Mouse (Mus musculus): ENCODE results near the gene Tbc1d17.
"Not testable (repeated sequence)": the region's sequence is repeated elsewhere in the genome, so short reads cannot be mapped to it uniquely, and the experiment has no call there.

Gene Tbc1d17

DNA sequence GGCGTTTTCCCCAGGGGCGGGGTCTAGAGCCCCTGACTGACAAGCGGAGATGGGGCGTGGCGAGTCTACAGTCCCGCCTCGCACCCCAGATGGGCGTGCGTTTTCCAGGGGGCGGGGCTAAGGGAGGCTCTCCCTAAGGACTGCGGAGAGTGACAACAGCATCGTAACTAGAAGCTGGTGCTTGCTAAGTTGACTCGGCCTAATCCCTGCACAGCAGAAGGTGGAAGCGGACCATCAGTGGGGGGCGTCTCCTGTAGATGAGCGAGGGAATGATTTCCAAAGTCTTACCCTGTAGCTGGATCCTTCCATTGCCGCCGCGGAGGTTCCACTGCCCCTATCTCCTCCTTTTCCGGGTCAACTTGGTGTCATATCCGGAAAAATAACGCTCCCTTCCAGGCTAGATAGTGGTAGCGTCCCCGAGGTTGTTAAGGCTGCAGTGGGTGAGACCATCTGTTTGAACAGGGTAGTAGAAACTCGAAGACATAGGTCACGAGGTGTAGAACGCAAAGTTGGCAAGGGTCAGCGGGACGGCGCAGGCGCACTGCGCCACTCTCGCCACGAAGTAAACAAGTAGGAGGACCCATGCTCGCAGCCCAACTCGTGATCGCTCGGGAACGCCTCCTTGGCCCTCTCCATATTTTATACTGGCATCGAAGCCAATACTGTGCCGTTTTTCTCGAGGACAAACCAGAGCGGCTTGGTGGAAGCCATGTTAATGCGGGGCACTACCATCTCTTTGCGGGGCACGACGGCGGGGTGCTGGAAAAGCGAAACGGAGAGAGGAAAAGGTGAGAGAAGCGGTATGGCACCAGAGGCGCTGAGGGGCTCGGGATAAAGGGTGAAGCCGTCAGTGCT lies at the start of gene Tbc1d17, which contains the start of gene Akt1s1:
Gene Tbc1d17 (minus strand): TSS at position 519 of the 855 bp plus-strand sequence.
Gene Akt1s1 (plus strand): TSS at position 431 of the 855 bp plus-strand sequence.
- peak; percentile 95 to 99 for DNase-seq (ENCODE audit: low spot score in 2 of 2)

DNA sequence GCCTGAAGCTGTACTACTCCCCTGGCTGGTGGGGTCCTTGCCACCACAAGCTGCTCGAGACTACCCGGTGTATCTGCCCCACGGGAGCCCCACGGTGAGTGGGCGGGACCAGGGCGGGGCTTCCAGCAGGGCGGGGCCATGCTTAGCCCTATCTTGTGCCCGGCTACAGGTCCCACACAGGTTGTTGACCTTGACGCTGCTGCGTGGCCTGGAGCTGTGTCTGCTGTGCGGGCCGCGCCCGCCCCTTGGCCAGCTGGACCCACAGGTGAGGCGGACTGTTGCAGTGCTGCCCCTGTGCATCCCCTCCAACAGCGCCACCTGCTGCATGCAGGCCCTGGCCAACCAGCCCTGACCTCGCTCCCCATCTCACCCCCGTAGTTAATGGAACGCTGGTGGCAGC lies 49.7 kb upstream of the Tbc1d17 start:
- no peak for DNase-seq (ENCODE audit: low spot score in 2 of 2)

- no peak for DNase-seq (ENCODE audit: low spot score in 2 of 2)
Measured at GRCm38 (mm10) chr7:44896499-44896898, 47.6 kb upstream of the Tbc1d17 start.

- DNase-seq (ENCODE audit: low spot score in 2 of 2), result peak; percentile 70 to 89
Measured at GRCm38 (mm10) chr7:44895593-44896434, 46.9 kb upstream of the Tbc1d17 start, which contains the start of gene Fuz. Gene Fuz, plus strand, starts transcription at chr7:44896079.

- no peak for DNase-seq (ENCODE audit: low spot score in 2 of 2)
Measured at GRCm38 (mm10) chr7:44895206-44895592, 46.3 kb upstream of the Tbc1d17 start.

DNA sequence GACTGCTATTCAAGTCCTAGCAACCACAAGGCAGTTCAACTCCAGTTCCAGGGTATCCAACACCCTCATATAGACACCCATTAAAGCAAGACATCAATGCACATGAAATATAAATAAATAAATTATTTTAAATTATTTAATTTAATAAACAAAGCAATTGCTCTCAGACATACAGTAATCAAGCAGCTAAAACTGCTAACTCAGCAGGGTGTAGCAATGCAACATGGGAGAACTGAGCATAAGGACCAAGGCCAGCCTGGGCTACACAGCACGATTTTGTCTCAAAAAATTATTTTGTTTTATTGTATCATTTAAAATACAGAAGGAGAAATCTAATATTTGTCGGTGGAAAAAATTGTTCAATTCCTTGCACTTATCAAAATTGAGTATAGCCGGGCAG lies 45.3 kb upstream of the Tbc1d17 start:
- DNase-seq (ENCODE audit: low spot score in 2 of 2), result no peak

GRCm38 (mm10) chr7:44893197-44893596 lies 44.3 kb upstream of the Tbc1d17 start:
- no peak for DNase-seq (ENCODE audit: low spot score in 2 of 2)

DNA sequence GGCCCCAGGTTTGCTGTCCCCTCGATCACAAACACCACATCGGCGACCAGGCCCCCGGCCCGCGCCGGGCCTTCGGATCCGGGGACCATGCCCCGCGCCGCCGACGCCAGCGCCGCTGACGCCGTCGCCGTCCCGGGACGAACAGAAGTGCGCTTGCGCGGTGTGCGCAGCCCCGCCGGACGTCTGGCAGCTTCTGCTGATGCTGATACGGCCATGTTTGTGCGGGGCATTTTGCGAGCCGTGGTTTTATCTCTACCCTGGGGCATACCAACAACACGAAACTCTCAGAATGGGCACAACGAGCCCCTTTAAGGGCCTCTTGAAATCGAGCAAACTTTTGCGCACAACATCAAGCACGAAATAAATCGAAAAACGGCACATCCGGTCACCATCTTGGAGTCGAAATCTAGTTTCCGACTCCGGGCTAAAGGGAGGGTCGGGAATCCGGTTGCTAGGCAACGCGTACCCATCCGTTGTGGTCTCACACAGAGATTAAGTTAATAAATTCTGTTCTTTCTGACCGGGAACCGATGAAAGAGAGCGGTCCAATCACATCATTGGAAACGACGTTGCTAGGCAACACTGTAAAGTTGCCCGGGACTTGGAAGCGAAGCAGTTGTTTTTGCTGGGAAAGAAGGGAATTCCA lies 43.5 kb upstream of the Tbc1d17 start, which contains the start of gene Med25:
Gene Med25 (minus strand): TSS at position 437 of the 646 bp plus-strand sequence.
- DNase-seq (ENCODE audit: low spot score in 2 of 2), result peak; percentile 72 to 87

DNA sequence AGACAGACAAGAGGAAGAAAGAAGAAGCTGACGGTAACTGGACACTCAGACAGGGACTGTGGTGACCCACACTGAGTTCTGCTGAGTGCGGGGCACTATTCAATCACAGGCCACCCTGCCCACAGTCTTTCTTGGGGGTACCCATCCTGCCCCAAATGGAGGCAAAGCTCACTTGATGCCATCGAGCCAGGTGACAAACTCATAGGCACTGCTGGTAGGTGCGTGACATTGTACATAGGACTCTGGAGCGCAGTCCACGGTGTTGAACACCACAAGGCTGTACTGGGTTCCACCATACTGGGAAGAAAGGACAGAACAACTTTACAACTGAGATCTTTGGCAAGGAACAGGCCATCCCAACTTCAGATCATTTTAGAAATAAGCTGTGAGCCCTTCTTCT lies 42.7 kb upstream of the Tbc1d17 start:
- no peak for DNase-seq (ENCODE audit: low spot score in 2 of 2)

DNA sequence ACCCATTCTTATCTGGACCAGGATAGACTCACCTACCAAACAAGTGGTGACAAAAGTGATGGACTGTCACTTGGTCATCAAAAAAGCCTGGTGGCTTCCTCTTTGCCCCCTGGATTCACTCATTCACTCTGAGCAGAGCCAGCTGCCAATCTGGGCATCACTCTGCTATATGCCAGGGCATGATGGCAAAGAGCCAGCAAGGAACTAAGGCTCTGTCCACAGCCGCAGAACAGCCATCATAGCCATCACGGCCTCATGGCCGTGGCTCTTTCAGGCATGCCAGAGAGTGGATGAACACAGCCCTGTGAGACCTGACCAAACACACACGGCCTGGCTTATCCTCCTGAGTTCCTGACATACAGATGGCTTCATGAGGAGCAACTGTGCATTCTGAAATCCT lies 41.9 kb upstream of the Tbc1d17 start:
- peak in 1 of 2 experiments; percentile 52 for DNase-seq (ENCODE audit: low spot score in 2 of 2)

- DNase-seq (ENCODE audit: low spot score in 2 of 2), result no peak
Measured at GRCm38 (mm10) chr7:44890180-44890579, 41.3 kb upstream of the Tbc1d17 start.

DNA sequence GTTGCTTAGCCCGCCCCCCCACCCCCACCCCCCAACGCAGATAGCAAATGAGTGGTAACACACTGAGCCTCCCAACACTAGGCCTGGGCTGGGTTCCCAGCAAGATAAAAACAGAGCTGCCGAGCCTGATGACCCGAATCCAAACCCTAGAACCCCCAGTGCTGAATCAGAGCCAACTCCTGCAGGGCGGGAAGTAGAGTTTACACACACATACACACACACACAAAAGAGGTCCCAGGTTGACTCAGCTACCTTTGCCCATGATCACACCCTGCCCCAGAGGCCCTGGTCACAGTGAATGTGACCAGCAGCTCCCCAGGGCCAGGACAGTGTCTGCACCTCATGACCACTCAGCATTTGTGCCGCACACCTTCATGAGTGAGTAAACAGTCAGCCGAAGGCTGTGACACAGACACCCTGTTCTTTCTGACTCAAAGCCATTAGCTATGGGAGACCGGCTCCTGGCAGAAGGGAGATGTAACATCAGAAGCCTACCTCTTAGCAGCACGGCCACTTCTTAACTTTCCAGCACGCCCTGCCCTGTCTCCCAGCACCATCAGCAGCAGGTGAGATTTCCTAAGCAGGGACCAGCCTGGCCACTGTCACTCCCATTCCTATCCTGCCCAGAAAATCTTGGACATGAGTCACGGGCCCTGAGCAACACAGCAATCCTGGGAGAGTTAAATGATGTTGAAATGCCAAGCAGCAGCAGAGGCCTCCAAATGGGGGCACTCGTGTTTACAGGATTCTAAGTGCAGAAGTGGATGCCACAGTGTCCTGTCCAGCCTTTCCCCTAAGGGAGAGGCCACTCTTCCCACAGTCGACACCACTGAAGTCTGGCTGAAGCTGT lies 39.6 kb upstream of the Tbc1d17 start:
- DNase-seq (ENCODE audit: low spot score in 2 of 2), result no peak

- no peak for DNase-seq (ENCODE audit: low spot score in 2 of 2)
Measured at GRCm38 (mm10) chr7:44886964-44887363, 38.1 kb upstream of the Tbc1d17 start.

GRCm38 (mm10) chr7:44884637-44885036 lies 35.8 kb upstream of the Tbc1d17 start:
- no peak for DNase-seq (ENCODE audit: low spot score in 2 of 2)

GRCm38 (mm10) chr7:44883036-44883435 lies 34.2 kb upstream of the Tbc1d17 start:
- DNase-seq (ENCODE audit: low spot score in 2 of 2), result no peak

DNA sequence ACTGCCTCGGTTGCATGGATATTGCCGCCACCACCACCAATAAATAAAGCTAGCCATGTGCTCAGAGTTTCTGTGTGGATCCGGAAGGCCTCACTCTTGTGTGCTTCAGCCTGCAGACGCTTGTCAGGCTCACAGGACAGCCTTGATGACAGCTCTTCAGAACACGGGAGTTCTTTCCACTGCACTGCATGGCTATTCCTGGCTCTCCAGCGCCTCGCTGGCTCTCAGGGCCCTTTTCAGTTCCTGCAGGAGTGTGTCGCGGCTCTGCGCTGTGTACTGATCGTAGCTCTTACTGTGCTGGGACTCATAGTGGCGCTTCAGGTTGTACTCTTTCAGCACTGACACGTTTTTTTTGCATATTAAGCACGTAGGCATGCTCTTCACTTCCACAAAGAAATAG lies 29.0 kb upstream of the Tbc1d17 start:
- no peak for DNase-seq (ENCODE audit: low spot score in 2 of 2)

DNA sequence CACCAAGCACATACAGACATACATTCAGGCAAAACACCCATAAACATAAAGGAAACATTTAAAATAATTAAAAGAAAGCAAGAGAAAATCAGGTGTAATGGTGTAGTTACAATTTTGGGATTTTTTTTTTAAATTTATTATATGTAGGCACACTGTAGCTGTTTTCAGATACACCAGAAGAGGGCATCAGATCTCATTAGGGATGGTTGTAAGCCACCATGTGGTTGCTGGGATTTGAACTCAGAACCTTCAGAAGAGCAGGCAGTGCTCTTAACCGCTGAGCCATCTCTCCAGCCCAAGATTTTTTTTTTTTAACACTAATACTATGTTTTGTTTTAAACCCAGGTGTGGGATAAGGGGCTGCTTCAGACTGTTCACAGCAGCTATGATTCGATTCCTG lies 22.9 kb upstream of the Tbc1d17 start:
- not testable (repeated sequence) for DNase-seq (ENCODE audit: low spot score in 2 of 2)

DNA sequence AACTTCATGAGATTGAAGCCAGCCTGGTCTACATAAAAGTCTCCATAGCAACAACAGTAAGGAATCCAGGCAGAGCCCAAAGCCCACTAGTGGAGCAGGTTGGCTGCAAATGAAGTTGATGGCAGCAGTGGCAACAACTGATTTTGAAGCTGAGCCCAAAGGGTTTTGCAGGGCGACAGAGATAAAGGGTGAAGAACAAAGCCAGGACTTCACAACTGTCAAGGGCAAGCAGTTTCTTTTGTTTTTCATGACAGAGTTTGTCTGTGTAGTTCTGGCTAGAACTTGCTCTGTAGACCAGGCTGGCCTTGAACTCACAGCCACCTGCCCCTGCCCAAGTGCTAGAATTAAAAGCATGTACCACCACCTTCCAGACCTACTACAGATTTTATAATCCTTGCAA lies 22.3 kb upstream of the Tbc1d17 start:
- no peak for DNase-seq (ENCODE audit: low spot score in 2 of 2)

DNA sequence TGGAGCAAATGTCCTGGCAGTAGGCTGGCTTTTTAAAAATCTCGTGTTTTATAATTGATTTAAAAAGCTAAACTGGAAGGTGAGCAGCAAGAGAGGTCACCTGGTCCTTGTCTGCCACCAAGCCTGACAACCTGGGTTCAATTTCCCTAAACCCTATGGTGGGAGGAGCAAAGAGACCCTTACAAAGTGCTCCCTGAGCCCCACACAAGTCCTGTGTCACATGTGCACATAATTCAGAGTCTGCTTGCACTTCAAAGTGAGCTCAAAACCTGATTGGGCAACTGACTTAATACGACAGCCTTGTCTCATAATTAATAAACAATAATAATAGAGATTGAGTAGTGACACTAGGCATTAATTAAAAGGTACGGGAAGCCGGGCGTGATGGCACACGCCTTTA lies 21.7 kb upstream of the Tbc1d17 start:
- DNase-seq (ENCODE audit: low spot score in 2 of 2), result no peak

- DNase-seq (ENCODE audit: low spot score in 2 of 2), result peak; percentile 87 to 93
Measured at GRCm38 (mm10) chr7:44869697-44870528, 21.0 kb upstream of the Tbc1d17 start, which contains the start of gene Ptov1. Gene Ptov1, minus strand, starts transcription at chr7:44869788.
